Mouse (Mus musculus) kidney, adult 8-10 months (tissue): ENCODE measurements around the gene Tmem50b.
"Not testable (repeated sequence)": the region's sequence is repeated elsewhere in the genome, so short reads cannot be mapped to it uniquely, and the experiment has no call there.

ENCODE experiments used
- DNase-seq, 2 experiments: peaks; one replicate each; pipeline ENCODE4 v3.0.0; 2022

The Tmem50b gene

DNA sequence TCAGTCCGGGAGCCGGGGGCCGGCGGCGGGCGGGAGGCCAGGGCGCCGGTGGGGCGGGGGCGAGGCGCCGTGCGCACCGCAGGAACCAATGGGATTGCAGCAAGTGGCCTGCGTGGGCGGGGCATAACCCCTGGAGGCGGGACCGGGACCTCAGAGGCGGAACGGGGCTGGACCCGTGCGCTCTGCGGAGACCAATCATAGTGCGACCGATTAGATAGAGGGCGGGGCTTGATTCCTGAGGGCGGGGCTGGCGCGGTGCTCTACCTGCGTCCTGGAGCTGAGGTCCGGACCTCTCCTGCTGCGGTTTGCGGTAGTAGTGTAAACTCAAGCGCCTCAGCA lies at the start of gene Tmem50b:
TSS of gene Tmem50b (minus strand) at position 129 of the 339 bp plus-strand sequence.
- DNase-seq = peak; percentile 99

DNA sequence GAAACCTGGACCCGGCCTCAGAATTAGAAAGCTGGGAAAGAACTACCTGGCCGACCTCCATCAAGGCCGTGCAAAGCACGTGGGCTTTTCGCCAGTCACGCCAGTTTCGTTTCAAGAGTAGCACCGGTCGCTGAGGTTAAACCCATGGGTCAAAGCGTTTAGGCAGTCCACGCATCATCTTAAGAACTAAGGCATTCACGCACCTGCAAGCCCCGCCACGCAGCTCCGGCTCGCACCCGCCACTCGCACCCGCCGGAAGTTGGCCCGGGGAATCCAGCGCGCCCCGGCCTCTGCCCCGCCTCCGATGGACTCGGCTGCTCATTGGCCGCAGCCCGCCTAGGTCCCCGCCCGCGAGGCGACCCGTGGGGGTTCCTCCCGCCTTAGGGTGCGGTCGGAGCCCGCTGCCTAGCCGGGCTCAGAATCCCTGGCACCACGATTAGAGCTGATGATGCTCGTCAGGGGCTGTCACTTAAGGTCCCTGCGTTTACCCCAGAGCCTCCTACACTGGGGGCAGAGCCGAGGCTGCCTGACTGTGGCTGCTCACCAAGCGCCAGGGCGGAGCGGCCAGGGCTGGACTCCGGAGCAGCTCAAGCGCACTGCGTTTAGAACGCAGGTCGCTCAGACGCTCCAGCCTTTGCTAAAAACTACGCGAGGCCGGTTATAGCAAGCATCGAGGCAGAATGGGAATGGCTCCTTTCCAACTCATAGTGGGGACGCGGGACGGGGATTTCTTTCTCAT lies 49.2 kb upstream of the Tmem50b start, which contains the start of gene Gart:
TSS of gene Gart (minus strand) at position 272 of the 739 bp plus-strand sequence.
- DNase-seq = peak; percentile 92 to 93

DNA sequence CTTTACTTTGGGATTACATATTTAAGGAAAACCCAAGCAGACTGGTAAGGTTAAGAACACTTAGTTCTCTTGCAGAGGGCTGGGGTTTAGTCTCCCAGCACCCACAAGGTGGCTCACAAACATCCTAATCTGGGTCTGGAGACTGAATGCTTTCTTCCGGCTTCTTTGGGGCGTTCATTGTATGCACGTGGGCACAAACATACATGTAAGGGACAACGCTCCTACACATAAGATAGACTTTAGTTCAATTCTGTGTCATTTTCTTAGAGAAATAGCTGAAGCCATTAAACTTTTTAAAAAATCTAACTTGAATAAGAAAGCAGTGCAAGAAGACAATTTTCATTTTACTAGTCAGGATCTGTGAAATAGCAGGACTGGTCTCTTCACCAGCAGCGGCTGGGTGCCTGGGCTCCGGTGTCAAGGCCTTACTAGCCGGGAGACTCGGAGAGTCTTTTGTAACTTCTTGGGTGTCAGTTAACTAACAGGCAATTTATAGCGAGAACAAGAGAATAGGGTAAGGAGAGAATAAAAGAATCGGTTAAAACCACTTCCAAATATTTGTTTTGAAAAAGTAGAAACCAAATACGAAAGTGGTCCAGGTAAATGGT lies 48.5 kb upstream of the Tmem50b start:
- no peak for DNase-seq

DNA sequence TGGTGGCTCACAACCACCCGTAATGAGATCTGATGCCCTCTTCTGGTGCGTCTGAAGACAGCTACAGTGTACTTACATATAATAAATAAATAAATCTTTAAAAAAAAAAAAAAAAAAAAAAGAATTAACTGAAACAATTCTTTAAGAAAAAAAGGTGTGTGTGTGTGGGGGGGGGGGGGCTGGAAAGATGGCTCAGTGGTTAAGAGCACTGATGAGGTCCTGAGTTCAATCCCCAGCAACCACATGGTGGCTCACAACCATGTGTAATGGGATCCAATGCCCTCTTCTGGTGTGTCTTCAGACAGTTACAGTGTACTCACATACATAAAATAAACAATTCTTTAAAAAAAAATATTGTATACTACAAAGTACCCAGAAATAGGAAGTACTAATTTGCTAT lies 47.8 kb upstream of the Tmem50b start:
- not testable (repeated sequence) for DNase-seq

DNA sequence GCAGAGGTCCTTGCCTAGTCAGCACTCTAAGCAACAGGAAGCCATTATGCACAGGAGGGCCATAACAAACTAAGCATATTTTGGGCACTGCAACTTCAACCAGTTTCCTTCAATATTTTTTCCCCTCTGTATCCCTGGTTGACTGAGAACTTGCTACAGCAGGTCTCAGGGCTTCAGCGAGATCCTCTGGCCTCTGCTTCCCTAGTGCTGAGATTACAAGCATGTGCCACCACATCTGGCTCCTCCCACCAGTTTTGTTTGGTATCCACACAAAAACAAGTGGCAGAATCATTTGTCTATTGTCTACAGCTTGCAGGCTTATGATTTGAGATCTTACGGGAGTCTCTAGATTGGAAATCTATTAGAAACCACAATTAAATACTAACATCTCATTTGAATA lies 47.3 kb upstream of the Tmem50b start:
- DNase-seq = no peak

DNA sequence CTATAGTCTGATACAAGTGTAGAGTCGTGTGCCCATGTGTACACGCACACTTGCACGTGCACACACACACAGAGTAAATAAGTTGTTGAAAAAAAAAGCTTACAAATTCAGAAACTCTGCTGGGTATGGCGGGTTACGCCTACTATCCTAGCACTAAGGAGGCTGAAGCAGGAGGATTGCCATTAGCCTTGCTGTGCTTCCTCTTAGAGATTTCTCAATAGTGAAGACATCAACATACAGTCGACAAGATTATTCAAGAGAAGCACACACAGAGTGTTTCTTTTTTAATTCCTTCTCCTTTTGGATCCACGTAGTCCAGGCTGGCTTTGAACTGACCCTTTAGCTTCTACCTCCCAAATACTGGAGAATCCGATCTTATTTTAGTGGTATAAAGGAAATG lies 42.6 kb upstream of the Tmem50b start:
- no peak for DNase-seq

DNA sequence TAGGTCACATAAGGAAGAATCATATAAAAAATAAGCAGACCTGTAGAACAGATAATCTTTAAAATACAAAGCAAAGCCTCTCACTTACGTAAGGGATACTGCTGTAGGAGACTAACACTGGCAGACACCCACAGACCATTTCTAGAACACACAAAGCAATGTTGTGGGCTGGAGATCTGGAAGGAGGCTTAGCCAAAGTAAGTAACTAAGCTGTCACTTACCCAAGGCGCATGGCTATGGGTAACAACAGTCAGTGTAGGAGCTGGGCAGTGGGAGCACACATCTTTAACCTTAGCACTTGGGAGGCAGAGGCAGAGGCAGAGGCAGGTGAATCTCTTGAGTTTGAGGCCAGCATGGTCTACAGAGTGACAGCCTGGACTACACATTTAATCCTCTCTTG lies 42.0 kb upstream of the Tmem50b start:
- no peak for DNase-seq

DNA sequence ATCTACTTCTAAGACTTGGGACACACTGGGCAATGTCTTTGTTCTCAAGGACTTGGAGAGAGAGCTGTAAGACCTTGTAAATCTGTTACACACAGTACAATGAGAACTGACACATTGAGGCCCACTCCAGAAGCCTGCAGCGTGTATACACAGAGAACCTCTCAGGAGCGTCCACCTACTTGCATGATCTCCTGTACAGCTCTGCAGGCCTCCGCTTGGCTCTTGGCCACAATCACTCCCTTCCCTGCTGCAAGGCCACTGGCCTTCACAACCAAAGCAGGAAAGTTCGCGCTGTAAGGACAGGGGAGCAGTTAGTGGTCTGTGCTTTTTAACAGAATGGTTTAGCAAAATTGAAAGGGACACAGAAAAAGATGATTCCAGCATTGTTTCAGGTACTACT lies 41.6 kb upstream of the Tmem50b start:
- DNase-seq = no peak

DNA sequence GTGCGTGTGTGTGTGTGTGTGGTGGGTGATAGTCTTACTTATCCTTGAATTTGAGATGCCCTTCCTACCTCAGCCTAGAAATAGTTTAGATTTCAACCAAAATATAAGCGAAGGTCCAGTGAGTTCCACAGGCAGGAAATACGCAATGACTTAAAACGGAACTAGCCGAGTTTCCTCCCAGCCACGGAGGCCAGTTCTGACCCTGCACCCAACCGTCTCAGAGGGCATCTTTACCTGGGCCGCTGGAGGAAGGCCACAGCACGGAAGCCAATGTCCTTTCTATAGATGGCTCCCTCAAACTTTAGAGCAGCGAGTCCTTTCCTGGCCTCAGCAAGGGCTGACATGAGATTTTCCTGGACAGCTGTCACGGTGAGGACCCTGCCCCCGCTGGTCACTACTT lies 36.0 kb upstream of the Tmem50b start:
- DNase-seq = no peak

DNA sequence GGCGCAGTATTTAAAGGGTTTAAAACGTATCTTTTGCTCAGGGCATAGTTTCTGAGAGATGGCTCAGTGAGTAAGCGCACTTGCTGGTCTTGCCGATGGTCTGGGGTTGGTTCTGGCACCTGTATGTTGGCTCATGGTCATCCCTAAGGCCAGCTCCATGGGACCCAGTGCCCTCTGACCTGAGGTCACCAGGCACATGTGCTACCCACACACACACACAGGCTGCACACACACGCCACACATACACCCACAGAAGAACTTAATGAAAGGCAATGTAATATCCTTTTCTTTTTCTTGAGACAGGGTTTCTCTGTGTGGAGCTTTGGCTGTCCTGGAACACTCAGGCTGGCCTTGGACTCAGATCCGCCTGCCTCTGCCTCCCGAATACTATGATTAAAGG lies 35.3 kb upstream of the Tmem50b start:
- DNase-seq = no peak

DNA sequence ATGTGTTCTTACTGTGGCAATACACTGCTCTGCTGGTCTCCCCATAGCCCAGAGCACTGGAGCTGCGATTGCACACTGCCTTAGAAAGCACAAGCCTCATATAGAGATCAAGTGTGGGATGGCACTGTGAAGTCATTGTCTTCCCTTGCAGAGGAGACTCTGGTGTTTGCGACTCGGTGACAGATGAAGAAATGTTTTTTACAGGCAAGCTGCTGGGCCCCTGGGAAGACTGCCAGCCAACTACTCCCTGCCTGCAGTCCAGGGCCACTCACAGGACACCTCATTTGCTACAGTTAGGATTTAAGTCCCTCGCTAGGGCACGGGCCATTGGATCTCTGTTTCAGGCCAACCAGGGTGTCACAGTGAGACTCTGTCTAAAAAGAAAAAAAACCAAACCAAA lies 34.8 kb upstream of the Tmem50b start:
- no peak for DNase-seq

DNA sequence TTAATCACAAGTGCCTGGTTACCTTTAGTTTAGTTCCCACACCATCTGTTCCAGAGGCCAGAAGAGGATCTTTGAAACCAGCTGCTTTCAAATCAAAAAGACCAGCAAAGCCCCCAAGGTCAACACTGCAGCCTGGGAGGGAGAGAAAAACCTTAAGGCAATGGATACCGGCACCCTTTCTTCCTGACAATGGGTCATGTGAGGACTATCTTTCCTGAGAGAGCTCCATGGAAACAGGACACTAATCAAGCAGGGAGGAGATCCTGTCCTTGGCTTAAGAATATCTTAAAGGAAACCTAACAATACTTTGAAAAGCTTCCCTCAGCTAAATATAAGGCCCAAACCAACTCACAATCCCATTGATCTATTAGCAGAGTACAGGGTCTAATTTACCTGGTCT lies 33.0 kb upstream of the Tmem50b start:
- no peak for DNase-seq

DNA sequence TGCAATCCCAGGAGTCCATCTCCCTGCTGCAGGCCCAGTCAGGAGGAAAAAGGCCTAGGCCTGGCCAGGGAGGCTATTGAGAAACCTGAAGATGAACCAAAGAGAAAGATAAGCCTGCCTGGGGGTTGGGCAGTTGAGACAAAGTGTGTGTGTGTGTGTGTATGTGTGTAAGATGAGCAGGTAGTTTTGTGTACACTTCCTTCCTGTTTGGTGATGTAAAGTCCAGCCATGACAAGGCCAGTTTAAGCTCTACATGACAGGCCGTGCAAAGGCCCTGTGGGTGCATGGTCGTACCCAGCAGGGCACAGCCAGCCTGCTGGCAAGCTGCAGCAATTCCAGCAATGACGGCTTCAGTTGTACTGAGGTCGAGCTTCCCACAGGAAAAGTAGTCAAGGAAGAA lies 32.1 kb upstream of the Tmem50b start:
- no peak for DNase-seq

DNA sequence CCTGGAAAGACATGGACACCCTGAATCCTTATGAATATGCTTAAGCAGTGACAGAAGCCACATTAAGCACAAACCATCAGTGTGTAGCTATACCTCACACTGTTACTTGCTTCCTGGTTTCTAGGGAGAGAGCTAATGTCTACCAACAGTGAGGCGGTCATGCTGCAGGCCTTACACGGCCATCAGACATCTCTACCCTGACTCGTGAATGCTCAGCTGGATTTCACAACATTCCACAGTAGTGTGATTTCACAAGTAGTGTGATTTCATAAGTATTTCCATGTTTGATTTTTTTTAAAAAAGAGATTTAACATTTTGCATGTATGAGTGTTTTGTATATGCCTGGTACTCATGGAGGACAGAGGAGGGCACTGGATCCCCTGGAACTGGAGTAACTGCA lies 31.1 kb upstream of the Tmem50b start:
- DNase-seq = no peak

DNA sequence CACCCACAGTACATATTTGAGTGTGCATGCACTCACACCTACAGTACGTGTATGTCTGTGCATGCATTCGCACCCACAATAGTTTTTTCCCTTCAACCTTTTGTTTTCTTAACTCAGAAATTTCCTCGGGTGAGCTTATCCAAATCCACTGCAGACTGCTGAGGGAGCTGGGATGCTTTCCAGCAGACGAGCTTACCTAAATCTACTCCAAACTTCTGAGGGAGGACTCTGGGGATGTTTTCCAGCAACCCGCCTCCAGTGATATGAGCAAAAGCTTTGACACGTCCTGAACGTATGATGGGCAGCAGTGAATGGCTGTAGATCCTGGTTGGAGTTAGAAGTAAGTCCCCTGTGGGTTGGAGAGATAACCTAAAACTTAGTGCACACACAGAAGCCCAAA lies 30.2 kb upstream of the Tmem50b start:
- no peak for DNase-seq

DNA sequence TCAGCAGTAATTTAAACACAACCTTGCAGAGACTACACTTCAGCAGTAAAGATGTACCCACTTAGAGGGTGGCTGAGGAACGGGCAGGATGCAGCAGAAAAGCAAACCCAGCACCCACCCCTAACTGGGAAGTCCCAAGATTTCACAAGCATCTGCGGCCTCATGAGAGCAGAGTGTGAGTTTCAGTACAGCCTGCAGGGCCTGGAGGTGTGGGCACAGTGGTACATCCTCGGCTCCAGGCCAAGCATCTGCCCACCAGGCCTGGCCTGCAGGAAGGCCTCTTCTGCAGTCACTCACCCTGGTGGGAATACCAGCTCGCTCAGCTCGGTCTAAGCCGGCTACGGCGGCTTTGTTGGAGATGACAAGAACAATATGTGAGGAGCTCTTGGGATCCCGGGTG lies 25.5 kb upstream of the Tmem50b start:
- DNase-seq = no peak

DNA sequence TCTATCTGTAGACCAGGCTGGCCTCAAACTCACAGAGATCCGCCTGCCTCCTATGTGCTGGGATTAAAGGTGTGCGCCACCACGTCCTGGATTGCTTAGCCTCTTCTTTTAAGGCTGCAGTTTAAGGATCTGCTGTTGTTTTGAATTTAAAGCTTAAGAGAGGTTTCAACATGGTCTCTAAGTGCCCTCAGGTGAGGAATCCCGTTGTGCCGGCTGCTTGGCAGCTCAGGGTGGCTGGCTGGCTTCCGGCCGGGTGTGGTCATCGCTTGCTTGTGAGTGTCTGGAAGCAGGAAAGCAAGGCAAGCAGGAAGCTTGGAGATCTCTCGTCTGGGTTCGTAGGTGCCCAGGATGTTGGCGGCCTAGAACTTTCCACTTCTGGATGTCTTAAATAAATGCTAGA lies 23.4 kb upstream of the Tmem50b start:
- no peak for DNase-seq

DNA sequence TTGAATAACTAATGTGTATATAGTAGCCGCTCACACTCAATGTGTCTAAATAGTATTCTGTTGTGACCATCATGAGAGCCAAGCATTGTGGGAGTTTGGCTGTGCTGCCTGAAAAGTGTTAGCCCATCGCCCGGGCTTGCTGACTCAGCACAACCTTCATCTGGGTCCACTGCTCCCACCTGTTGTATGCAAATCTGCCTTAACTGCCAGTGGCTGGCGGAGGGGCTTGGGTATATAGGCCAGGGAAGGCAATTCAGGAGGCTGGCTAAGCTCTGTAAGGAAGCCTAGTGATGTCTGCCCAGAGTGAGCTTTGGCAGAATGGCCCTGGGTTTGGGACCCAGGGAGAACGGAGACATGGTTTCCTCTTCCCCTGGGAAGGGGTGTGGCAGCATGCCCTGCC lies 22.6 kb upstream of the Tmem50b start:
- no peak for DNase-seq

DNA sequence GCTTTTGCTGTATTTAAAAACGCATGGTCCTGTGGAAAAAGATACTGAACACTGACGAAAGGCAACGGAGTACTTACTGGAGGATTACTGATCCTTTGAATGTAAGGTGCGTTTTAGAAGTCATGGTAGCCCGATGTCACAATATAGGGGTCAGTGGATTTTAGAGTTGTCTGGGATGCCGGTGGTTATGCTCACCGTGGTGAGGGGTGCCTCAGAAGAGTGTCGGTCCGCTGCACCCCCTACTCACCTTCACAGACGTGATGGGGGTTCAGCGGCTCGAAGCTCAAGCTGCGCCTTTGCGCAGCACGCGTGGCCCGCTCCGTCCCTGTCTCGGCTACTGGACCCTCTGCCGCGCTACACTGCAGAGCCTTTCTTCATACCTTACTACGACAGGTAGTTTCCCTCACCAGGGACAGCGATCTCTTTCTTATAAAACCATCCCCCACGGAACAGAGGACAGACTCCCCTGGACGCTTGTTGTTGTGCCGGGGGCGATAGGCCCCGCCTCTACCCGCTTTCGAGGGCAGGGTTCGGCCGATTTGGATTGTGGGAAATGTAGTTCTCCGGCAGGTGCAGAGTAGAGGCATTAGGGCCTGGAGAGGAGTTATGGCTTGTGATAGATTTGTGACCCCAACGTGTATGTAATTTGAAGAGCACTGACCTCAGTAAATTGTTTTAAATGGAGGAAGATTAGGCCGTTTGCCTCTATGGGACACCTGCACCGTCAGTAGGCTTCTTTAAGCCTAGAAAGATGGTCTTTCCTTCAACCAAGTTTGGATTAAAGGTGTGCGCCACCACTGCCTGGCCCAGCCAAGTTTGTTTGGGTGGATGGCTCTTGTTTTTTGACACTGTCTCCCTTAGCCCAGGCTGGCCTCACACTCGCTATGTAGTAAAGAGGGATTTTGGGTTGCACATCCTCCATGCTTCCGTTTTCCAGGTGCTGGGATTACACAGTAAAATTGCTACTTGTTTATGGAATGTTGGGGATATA lies 21.2 kb upstream of the Tmem50b start, which contains the start of gene Dnajc28:
TSS of gene Dnajc28 (minus strand) at position 516 of the 991 bp plus-strand sequence.
- peak; percentile 84 to 88 for DNase-seq

DNA sequence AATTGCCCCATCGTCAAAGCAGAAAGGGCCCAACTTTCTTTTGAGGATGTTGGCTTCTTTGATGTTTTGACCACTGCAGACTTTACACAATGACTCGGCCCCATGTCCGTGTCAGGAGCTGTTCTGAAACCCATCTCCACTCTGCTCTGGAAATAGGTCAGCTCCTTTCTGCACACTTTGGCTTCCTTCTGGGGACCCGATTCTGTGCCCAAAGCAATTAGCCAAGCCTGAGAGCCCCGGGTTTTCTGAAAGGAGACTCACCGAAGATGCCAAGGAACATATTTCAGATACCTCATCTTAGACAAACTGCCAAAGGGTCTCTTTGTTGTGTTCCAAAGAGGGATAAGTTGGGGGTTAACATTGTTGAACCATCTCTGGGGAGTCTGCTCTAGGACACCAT lies 17.0 kb upstream of the Tmem50b start:
- no peak for DNase-seq

DNA sequence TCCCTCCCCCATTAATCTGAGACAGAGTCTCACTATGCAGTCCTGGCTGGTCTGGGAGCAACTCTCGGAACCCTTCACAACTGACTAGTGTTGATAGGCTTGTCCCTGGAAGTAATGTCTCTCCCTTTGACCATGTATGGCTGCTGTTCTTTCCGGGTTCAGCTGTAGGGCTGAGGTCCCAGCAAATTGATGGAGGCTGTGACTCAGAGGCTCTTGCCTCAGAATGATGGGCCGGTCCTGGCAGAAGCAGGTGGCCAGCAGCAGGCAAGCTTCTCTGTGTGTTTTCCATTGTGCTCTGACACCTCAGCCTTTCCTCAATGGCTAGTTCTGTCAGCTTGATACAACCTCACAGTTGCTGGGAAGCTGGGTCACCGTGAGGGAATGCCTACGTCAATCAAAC lies 14.9 kb upstream of the Tmem50b start:
- DNase-seq = no peak

DNA sequence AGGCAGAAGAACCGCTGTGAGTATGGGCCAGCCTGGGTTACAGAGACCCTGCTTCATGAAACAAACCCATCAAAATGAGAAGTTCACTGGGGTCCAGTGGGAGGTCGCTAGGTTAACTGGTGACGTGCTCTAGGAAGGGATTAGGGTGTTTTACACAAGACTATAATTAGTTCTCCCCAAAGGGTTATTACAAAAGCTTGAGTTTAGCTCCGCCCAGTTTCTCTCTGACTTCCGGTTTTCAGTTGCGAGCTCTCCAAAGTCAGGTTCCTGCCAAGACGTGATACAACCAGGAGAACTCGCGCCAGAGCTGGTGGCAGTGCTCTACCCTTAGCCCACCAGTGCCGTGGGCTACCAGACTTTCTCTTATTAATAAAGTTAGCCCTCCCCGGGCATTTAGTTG lies 13.6 kb upstream of the Tmem50b start:
- DNase-seq = no peak

DNA sequence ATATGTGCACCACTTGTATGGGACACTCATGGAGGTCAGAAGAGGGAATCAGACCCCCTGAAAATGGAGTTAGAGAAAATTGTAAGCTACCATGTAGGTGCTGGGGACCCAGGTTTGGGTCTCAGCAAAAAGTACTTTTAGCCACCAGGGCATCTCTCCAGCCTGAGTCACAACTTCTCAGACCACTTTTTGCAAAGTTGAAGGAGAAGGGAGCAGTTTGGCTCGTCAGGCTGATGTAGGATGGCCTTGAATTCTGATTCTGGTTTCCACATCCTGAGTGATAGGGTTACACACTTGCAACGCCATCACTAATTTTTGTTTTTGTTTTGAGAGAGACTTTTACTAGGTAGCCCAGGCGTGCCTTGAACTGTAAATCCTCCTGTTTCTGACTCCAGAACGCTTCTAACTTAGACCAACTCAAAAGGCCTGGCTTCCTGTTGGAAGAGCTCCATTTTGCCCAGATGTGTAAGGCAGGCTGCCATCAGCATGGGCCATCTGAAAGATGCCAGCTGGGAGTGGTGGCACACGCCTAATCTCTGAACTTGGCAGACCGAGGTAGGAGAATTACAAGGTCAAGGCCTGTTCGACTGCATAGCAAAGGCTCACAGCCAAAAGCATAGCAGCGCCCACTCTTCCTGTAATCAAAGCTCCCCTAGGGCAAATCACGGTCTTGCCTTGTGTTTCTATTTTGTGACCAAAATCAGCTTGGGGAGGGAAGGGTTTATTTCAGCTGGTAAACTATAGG lies 12.1 kb upstream of the Tmem50b start:
- peak; percentile 37 to 59 for DNase-seq
